Comparison of ENCODE assay signal across 8 mouse cellular contexts in the genomic region with DNA sequence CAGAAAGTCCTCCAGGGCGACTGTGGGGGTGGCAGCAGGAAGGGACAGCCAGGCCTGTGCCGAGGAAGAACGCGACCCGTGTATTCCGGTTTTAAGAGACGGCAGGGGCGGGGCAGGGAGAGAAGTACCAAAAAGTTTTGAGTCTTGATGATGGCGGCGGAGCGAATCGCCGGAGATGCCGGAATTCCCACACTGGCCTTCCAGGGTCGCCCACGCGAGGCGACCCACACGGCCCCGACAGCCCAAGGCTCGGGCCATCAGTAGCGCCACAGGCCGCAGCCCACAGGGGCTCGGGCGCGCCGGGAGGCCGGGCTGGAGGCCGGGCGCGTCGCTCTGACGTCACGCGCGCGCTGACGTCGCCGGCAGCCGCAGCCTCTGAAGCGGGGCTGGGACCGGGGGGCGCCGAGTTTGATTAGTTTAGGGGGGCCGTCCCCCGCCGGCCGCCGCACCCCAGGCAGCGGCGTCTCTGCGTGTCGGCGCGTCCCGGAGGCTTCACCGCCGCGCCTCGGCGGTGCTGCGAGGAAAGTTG. TPM values are rescaled to one million over a fixed set of nuclear protein-coding genes. Genes with fewer than 3 reads are reported as not detected.
DNase-seq lines count a peak whose midpoint lies in the region; ATAC-seq and TF ChIP-seq lines count a peak whose summit lies in the region.

A gene (plus strand): TSS at position 366 of the 529 bp plus-strand sequence.

- peak within 1 kb of the TSS; percentile 93 to 95 for H3K4me3 ChIP-seq in ES-E14 (ENCODE audit: insufficient read depth in 1 of 2, low read depth in 1 of 2, low read length in 2 of 2, poor library complexity in 1 of 2, severe bottlenecking in 1 of 2)
- H3K4me3 ChIP-seq in forebrain, embryonic 15.5 days = peak within 1 kb of the TSS; percentile 89
- H3K4me3 ChIP-seq in neural tube, embryonic 14.5 days (ENCODE audit: low read depth, low read length) = peak within 1 kb of the TSS; percentile 95
- peak within 1 kb of the TSS; percentile 87 for H3K4me3 ChIP-seq in testis, adult 2 months (ENCODE audit: control insufficient read depth, low read depth, low read length)

- no peak for TF ChIP-seq CTCF in testis, adult 2 months (IDR thresholded peaks at IDR 0.05; ENCODE audit: control insufficient read depth, insufficient read depth, insufficient replicate concordance, low read depth, low read length)

- intact Hi-C loops in heart, postnatal 14 days (cut with DNase I) = loop anchor here (5.0 to 10.0 kb wide), 5 partner anchors 34 to 374 kb away; a partner anchor contains a TSS

- H3K9ac ChIP-seq in ES-E14 (ENCODE audit: insufficient read depth, low read depth, low read length, poor library complexity, severe bottlenecking) = peak within 1 kb of the TSS; percentile 93
- peak within 1 kb of the TSS; percentile 65 for H3K9ac ChIP-seq in forebrain, embryonic 15.5 days (replicated peaks)
- peak within 1 kb of the TSS; percentile 72 for H3K9ac ChIP-seq in neural tube, embryonic 14.5 days (replicated peaks; ENCODE audit: low read depth, low read length)

- WGBS in forebrain, embryonic 15.5 days = under 1% methylated on average over 63 of the region's 63 CpGs
- WGBS in neural tube, embryonic 14.5 days = under 1% methylated on average over 57 of the region's 63 CpGs

- no peak for DNase-seq in ES-E14 (ENCODE audit: low read depth, low spot score)
- peak; percentile 50 for DNase-seq in cerebellum, adult 11 months
- peak; percentile 85 to 90 for DNase-seq in heart, postnatal 14 days
- DNase-seq in layer of hippocampus, adult 11-12 months (ENCODE audit: low spot score) = peak; percentile 75
- DNase-seq in lung, adult 18-20 months = peak; percentile 85

- H3K9me3 ChIP-seq in ES-E14 (ENCODE audit: control insufficient read depth, insufficient read depth, low read depth, low read length) = no peaks in the 10 kb centered on the region
- H3K9me3 ChIP-seq in forebrain, embryonic 15.5 days = no peaks in the 10 kb centered on the region
- no peaks in the 10 kb centered on the region for H3K9me3 ChIP-seq in neural tube, embryonic 14.5 days (ENCODE audit: control insufficient read depth, low read length)

- no peaks in the 10 kb centered on the region for H3K36me3 ChIP-seq in ES-E14 (ENCODE audit: control insufficient read depth, insufficient read depth, low read length, poor library complexity, severe bottlenecking)
- H3K36me3 ChIP-seq in forebrain, embryonic 15.5 days = no peaks in the 10 kb centered on the region
- no peaks in the 10 kb centered on the region for H3K36me3 ChIP-seq in neural tube, embryonic 14.5 days (ENCODE audit: control insufficient read depth, insufficient read depth, low read length)
- no peaks in the 10 kb centered on the region for H3K36me3 ChIP-seq in testis, adult 2 months (ENCODE audit: control insufficient read depth, insufficient read depth, low read length)

- in situ Hi-C loops in ES-E14 (cut with MboI; ENCODE audit: low sequenced_read_pairs in 2 of 2, unreplicated experiment in 2 of 2) = no loop called here

- H3K27ac ChIP-seq in ES-E14 (ENCODE audit: insufficient read depth, low read depth, low read length, poor library complexity, severe bottlenecking) = peak within 1 kb of the TSS; percentile 63
- H3K27ac ChIP-seq in forebrain, embryonic 15.5 days (replicated peaks) = peak within 1 kb of the TSS; percentile 60
- peak within 1 kb of the TSS; percentile 73 for H3K27ac ChIP-seq in neural tube, embryonic 14.5 days (ENCODE audit: low read depth, low read length)
- peak within 1 kb of the TSS; percentile 91 for H3K27ac ChIP-seq in testis, adult 2 months (ENCODE audit: control insufficient read depth, insufficient read depth, low read depth, low read length)

- ATAC-seq in forebrain, embryonic 15.5 days (replicated peaks) = peak; percentile 97
- ATAC-seq in neural tube, embryonic 14.5 days (ENCODE audit: low read depth) = peak; percentile 97

- peaks cover 0 to 3% of the 10 kb centered on the region in 2 experiments; a peak in 2 of 4 replicates for H3K4me1 ChIP-seq in ES-E14 (ENCODE audit: control insufficient read depth in 2 of 2, insufficient read depth in 2 of 2, low read length in 2 of 2, poor library complexity in 1 of 2)
- H3K4me1 ChIP-seq in forebrain, embryonic 15.5 days = peaks cover 23% of the 10 kb centered on the region
- H3K4me1 ChIP-seq in neural tube, embryonic 14.5 days (ENCODE audit: control insufficient read depth, insufficient read depth, low read length) = peaks cover 9% of the 10 kb centered on the region
- H3K4me1 ChIP-seq in testis, adult 2 months (ENCODE audit: control insufficient read depth, insufficient read depth, low read length) = peaks cover 9% of the 10 kb centered on the region

- TF ChIP-seq POLR2A in testis, adult 2 months (IDR thresholded peaks at IDR 0.05; ENCODE audit: control insufficient read depth, low read depth, low read length) = peak; percentile 60

- H3K4me2 ChIP-seq in forebrain, embryonic 15.5 days (replicated peaks) = peak within 1 kb of the TSS; percentile 83
- peak within 1 kb of the TSS; percentile 80 for H3K4me2 ChIP-seq in neural tube, embryonic 14.5 days (ENCODE audit: low read depth, low read length)

- H3K27me3 ChIP-seq in forebrain, embryonic 15.5 days = no peaks in the 10 kb centered on the region
- H3K27me3 ChIP-seq in neural tube, embryonic 14.5 days (ENCODE audit: control insufficient read depth, insufficient read depth, low read length) = no peaks in the 10 kb centered on the region; the same call in 1 of the 2 replicates
- H3K27me3 ChIP-seq in testis, adult 2 months (ENCODE audit: control insufficient read depth, insufficient read depth, low read length) = no peaks in the 10 kb centered on the region

TF ChIP-seq in ES-E14, 5 proteins besides CTCF, POLR2A, EP300 and RAD21:
- TF ChIP-seq ZC3H11A (IDR thresholded peaks at IDR 0.05; ENCODE audit: borderline replicate concordance, low read depth, low read length) (no peak), HCFC1 (IDR thresholded peaks at IDR 0.05; ENCODE audit: borderline replicate concordance, insufficient read depth, low read length) (peak; percentile 70; the same call in 1 of the 2 replicates)
TF ChIP-seq in ES-E14: peak in this region for 1.

RNA-seq across cellular contexts. Expression of the gene that starts here (rescaled TPM):
- 35.5 and 39.3 TPM in 2 replicates for total RNA-seq in ES-E14 (2012; rRNA removed)
- 122 and 123 TPM in 2 replicates for polyA plus RNA-seq in forebrain, embryonic 15.5 days (2015; fragmentation: Nextera tagmentation; extraction: Ambion mirVana)
- total RNA-seq in heart, postnatal 14 days (2021) = 10 to 100 TPM; 49.1 to 50.3 TPM
- polyA plus RNA-seq in neural tube, embryonic 14.5 days (2014; fragmentation: Nextera tagmentation; extraction: Ambion mirVana) = 171 and 176 TPM in 2 replicates
- 5.8 and 5.9 TPM in 2 replicates for polyA plus RNA-seq in testis, adult 2 months (2012; rRNA removed)

Comparison
In these comparisons a context has a peak if more than half of its experiments do, and no peak if none do; other contexts are left out.
1. RNA of the gene that starts here (polyA plus RNA-seq): 171 to 176 TPM in neural tube, embryonic 14.5 days and 122 to 123 TPM in forebrain, embryonic 15.5 days; 5.8 to 5.9 TPM in testis, adult 2 months; every median in the first group is over 10 times any median in the second.
2. Peak in every context shown above with its lines, with median percentiles within 50 percentile points of each other: H3K27ac ChIP-seq, H3K4me3 ChIP-seq and H3K9ac ChIP-seq.